In genomic region chr11:58638176-58638701, GRCm38 (mm10) we compare ENCODE assay signal across 22 mouse cellular contexts. TPM values are rescaled to one million over a fixed set of nuclear protein-coding genes. Genes with fewer than 3 reads are reported as not detected.
DNase-seq lines count a peak whose midpoint lies in the region; ATAC-seq lines count a peak whose summit lies in the region.
"Had no signal": no experiment of that assay in that cellular context is flagged by ENCODE, and none has a peak within 500 bp of the region (broad histone marks: within the 10 kb centered on the region; RNA-seq: fewer than 3 reads in every experiment).

No protein-coding gene starts in this region.

- H3K9me3 ChIP-seq in megakaryocyte, embryonic 14.5 days, result no peaks in the 10 kb centered on the region
- H3K9me3 ChIP-seq: hindbrain, embryonic 15.5 days; midbrain, embryonic 10.5 days; neural tube, embryonic 15.5 days had no signal

- peaks cover 82% of the 10 kb centered on the region for H3K4me1 ChIP-seq in megakaryocyte, embryonic 14.5 days

- H3K36me3 ChIP-seq in megakaryocyte, embryonic 14.5 days (replicated peaks; ENCODE audit: low read length), result peaks cover 6% of the 10 kb centered on the region
- H3K36me3 ChIP-seq: hindbrain, embryonic 15.5 days; midbrain, embryonic 10.5 days; neural tube, embryonic 15.5 days had no signal

- no peaks in the 10 kb centered on the region for H3K27me3 ChIP-seq in megakaryocyte, embryonic 14.5 days (replicated peaks)

- DNase-seq in adrenal gland, adult (ENCODE audit: inconsistent age in 2 of 2, low spot score in 1 of 2), result peak; percentile 57 to 71
- no peak for DNase-seq in adrenal gland, postnatal 4 days (ENCODE audit: low spot score in 2 of 2)
- peak; percentile 54 for DNase-seq in NIH3T3 (ENCODE audit: low read depth)
- DNase-seq in gastrocnemius, postnatal 14 days, result peak; percentile 41
- DNase-seq in spleen, adult 12 weeks (ENCODE audit: low spot score), result no peak
- DNase-seq: kidney, postnatal 10 days; layer of hippocampus, adult 9-11 months; right cerebral cortex, postnatal 25 days; thymus, adult 2 months had no signal

- no peak for ATAC-seq in megakaryocyte, adult 5-6 weeks (ENCODE audit: poor library complexity, severe bottlenecking)
- ATAC-seq in erythroblast, adult 5-6 weeks (replicated peaks; ENCODE audit: low FRiP score, poor library complexity, severe bottlenecking), result no peak
- ATAC-seq: intestine, postnatal 0 days; lung, postnatal 0 days had no signal

- intact Hi-C loops in gastrocnemius, postnatal 14 days (cut with DNase I; ENCODE audit: low total_unique reads), result loop anchor here (5.0 kb wide), 1 partner anchor 236 kb away; no protein-coding TSS in a partner anchor

- peak overlapping the region; percentile 8 for H3K4me3 ChIP-seq in megakaryocyte, embryonic 14.5 days (replicated peaks)
- H3K4me3 ChIP-seq: hindbrain, embryonic 15.5 days; midbrain, embryonic 10.5 days; neural tube, embryonic 15.5 days had no signal

RNA-seq across cellular contexts. Expression of gene Trim58, which starts 2.0 kb away (rescaled TPM):
- 1 to 10 TPM in 1 of 2 experiments, under 1 TPM in 1; 0.90 to 1.8 TPM for total RNA-seq in adrenal gland, postnatal 4 days (2021)
- 7.9 and 18.0 TPM in 2 replicates for polyA plus RNA-seq in megakaryocyte, embryonic 14.5 days (2012; ENCODE audit: insufficient read depth, low replicate concordance)
- total RNA-seq in megakaryocyte, adult 5-6 weeks (2015), result 0.11 and 0.27 TPM in 2 replicates
- 0.04 TPM in 1 of 2 replicates, not detected in the other for total RNA-seq in megakaryocyte, adult 5-6 weeks (2017)
- not detected for total RNA-seq in gastrocnemius, postnatal 14 days (2021)
- total RNA-seq in erythroblast, adult 5-6 weeks (2015; ENCODE audit: low replicate concordance), result 320 and 369 TPM in 2 replicates
- total RNA-seq in erythroblast, adult 5-6 weeks (2017; ENCODE audit: low replicate concordance), result 372 and 438 TPM in 2 replicates
- total RNA-seq: heart, adult 18-20 months; left cerebral cortex, postnatal 36 days; liver, adult 2 months had no signal
- polyA plus RNA-seq: intestine, postnatal 0 days; liver, adult 2 months had no signal

RNA-seq across cellular contexts. Expression of gene Olfr323, which starts 7.9 kb away (rescaled TPM):
- total RNA-seq in adrenal gland, postnatal 4 days (2021), result not detected
- polyA plus RNA-seq in megakaryocyte, embryonic 14.5 days (2012; ENCODE audit: insufficient read depth, low replicate concordance), result not detected in 2 replicates
- not detected in 2 replicates for total RNA-seq in megakaryocyte, adult 5-6 weeks (2015)
- total RNA-seq in megakaryocyte, adult 5-6 weeks (2017), result not detected in 2 replicates
- not detected for total RNA-seq in gastrocnemius, postnatal 14 days (2021)
- 3.5 TPM in 1 of 2 replicates, not detected in the other for total RNA-seq in erythroblast, adult 5-6 weeks (2015; ENCODE audit: low replicate concordance)
- not detected in 2 replicates for total RNA-seq in erythroblast, adult 5-6 weeks (2017; ENCODE audit: low replicate concordance)
- total RNA-seq: heart, adult 18-20 months; heart, postnatal 10 days; left cerebral cortex, postnatal 36 days; liver, adult 2 months had no signal
- polyA plus RNA-seq: embryonic facial prominence, embryonic 11.5 days; hindbrain, embryonic 15.5 days; intestine, postnatal 0 days; liver, adult 2 months; lung, postnatal 0 days; midbrain, embryonic 10.5 days; neural tube, embryonic 15.5 days had no signal

RNA-seq across cellular contexts. Expression of gene Olfr322, which starts 20.3 kb away (rescaled TPM):
- total RNA-seq in adrenal gland, postnatal 4 days (2021), result not detected
- polyA plus RNA-seq in megakaryocyte, embryonic 14.5 days (2012; ENCODE audit: insufficient read depth, low replicate concordance), result not detected in 2 replicates
- not detected in 2 replicates for total RNA-seq in megakaryocyte, adult 5-6 weeks (2015)
- total RNA-seq in megakaryocyte, adult 5-6 weeks (2017), result not detected in 2 replicates
- not detected for total RNA-seq in gastrocnemius, postnatal 14 days (2021)
- 0.38 and 1.0 TPM in 2 replicates for total RNA-seq in erythroblast, adult 5-6 weeks (2015; ENCODE audit: low replicate concordance)
- 0.42 and 1.0 TPM in 2 replicates for total RNA-seq in erythroblast, adult 5-6 weeks (2017; ENCODE audit: low replicate concordance)
- total RNA-seq: heart, adult 18-20 months; heart, postnatal 10 days; left cerebral cortex, postnatal 36 days; liver, adult 2 months had no signal
- polyA plus RNA-seq: embryonic facial prominence, embryonic 11.5 days; hindbrain, embryonic 15.5 days; intestine, postnatal 0 days; liver, adult 2 months; lung, postnatal 0 days; midbrain, embryonic 10.5 days; neural tube, embryonic 15.5 days had no signal

RNA-seq across cellular contexts. Expression of gene 2210407C18Rik, which starts 22.4 kb away (rescaled TPM):
- total RNA-seq in adrenal gland, postnatal 4 days (2021), result not detected
- not detected in 2 replicates for polyA plus RNA-seq in megakaryocyte, embryonic 14.5 days (2012; ENCODE audit: insufficient read depth, low replicate concordance)
- not detected in 2 replicates for total RNA-seq in megakaryocyte, adult 5-6 weeks (2015)
- not detected in 2 replicates for total RNA-seq in megakaryocyte, adult 5-6 weeks (2017)
- total RNA-seq in gastrocnemius, postnatal 14 days (2021), result not detected
- not detected in 2 replicates for total RNA-seq in erythroblast, adult 5-6 weeks (2015; ENCODE audit: low replicate concordance)
- total RNA-seq in erythroblast, adult 5-6 weeks (2017; ENCODE audit: low replicate concordance), result not detected in 2 replicates
- total RNA-seq: left cerebral cortex, postnatal 36 days; liver, adult 2 months had no signal
- polyA plus RNA-seq: embryonic facial prominence, embryonic 11.5 days; hindbrain, embryonic 15.5 days; liver, adult 2 months; lung, postnatal 0 days; midbrain, embryonic 10.5 days; neural tube, embryonic 15.5 days had no signal

RNA-seq across cellular contexts. Expression of gene Olfr320, which starts 42.7 kb away (rescaled TPM):
- total RNA-seq in adrenal gland, postnatal 4 days (2021), result not detected
- polyA plus RNA-seq in megakaryocyte, embryonic 14.5 days (2012; ENCODE audit: insufficient read depth, low replicate concordance), result not detected in 2 replicates
- total RNA-seq in megakaryocyte, adult 5-6 weeks (2015), result not detected in 2 replicates
- total RNA-seq in megakaryocyte, adult 5-6 weeks (2017), result not detected in 2 replicates
- not detected for total RNA-seq in gastrocnemius, postnatal 14 days (2021)
- total RNA-seq in erythroblast, adult 5-6 weeks (2015; ENCODE audit: low replicate concordance), result not detected in 2 replicates
- total RNA-seq in erythroblast, adult 5-6 weeks (2017; ENCODE audit: low replicate concordance), result not detected in 2 replicates
- total RNA-seq: heart, adult 18-20 months; heart, postnatal 10 days; left cerebral cortex, postnatal 36 days; liver, adult 2 months had no signal
- polyA plus RNA-seq: embryonic facial prominence, embryonic 11.5 days; hindbrain, embryonic 15.5 days; intestine, postnatal 0 days; liver, adult 2 months; lung, postnatal 0 days; midbrain, embryonic 10.5 days; neural tube, embryonic 15.5 days; thymus, adult 2 months had no signal

Comparison
In these comparisons a context has a peak if more than half of its experiments do, and no peak if none do; other contexts are left out.
1. DNase-seq: peak in adrenal gland, adult (2 of 2), NIH3T3 (single experiment) and gastrocnemius, postnatal 14 days (single experiment); none in adrenal gland, postnatal 4 days (0 of 2) and spleen, adult 12 weeks (single experiment).
2. RNA of gene Trim58, which starts 2.0 kb away (total RNA-seq): 320 to 438 TPM in erythroblast, adult 5-6 weeks; 0.90 to 1.8 TPM in adrenal gland, postnatal 4 days, 0.04 to 0.27 TPM in megakaryocyte, adult 5-6 weeks and not detected in gastrocnemius, postnatal 14 days; every median in the first group is over 100 times any median in the second.